Mouse (Mus musculus): ENCODE measurements at regions not wholly inside any gene's neighbourhood (a gene's known extent, or its start where the extent isn't known, plus 50 kb on each side); places are given as distances from the start of the nearest gene placed in this dataset.
"Not testable (repeated sequence)": the region's sequence is repeated elsewhere in the genome, so short reads cannot be mapped to it uniquely, and the experiment has no call there.

- no peak for DNase-seq (ENCODE audit: low spot score)
Measured at GRCm38 (mm10) chr1:168681685-168682491, 249.8 kb upstream of the Pbx1 start.

GRCm38 (mm10) chr1:168680674-168681073 lies 248.6 kb upstream of the Pbx1 start:
- no peak for DNase-seq (ENCODE audit: low spot score)

GRCm38 (mm10) chr1:168676418-168677413 lies 244.6 kb upstream of the Pbx1 start:
- DNase-seq (ENCODE audit: low spot score) = no peak

GRCm38 (mm10) chr1:168675741-168676140 lies 243.7 kb upstream of the Pbx1 start:
- no peak for DNase-seq (ENCODE audit: low spot score)

GRCm38 (mm10) chr1:168662755-168663284 lies 230.8 kb upstream of the Pbx1 start:
- DNase-seq (ENCODE audit: low spot score) = no peak

- no peak for DNase-seq (ENCODE audit: low spot score)
Measured at GRCm38 (mm10) chr1:168660956-168661355, 228.9 kb upstream of the Pbx1 start.

- DNase-seq (ENCODE audit: low spot score) = no peak
Measured at GRCm38 (mm10) chr1:168659578-168659977, 227.5 kb upstream of the Pbx1 start.

- DNase-seq (ENCODE audit: low spot score) = no peak
Measured at GRCm38 (mm10) chr1:168632837-168633236, 200.8 kb upstream of the Pbx1 start.

GRCm38 (mm10) chr1:168631979-168632378 lies 199.9 kb upstream of the Pbx1 start:
- no peak for DNase-seq (ENCODE audit: low spot score)

GRCm38 (mm10) chr1:168601967-168602366 lies 169.9 kb upstream of the Pbx1 start:
- DNase-seq (ENCODE audit: low spot score) = not testable (repeated sequence)

GRCm38 (mm10) chr1:168600461-168601160 lies 168.5 kb upstream of the Pbx1 start:
- DNase-seq (ENCODE audit: low spot score) = no peak

GRCm38 (mm10) chr1:168598191-168598667 lies 166.2 kb upstream of the Pbx1 start:
- DNase-seq (ENCODE audit: low spot score) = no peak

GRCm38 (mm10) chr1:168597495-168597894 lies 165.4 kb upstream of the Pbx1 start:
- DNase-seq (ENCODE audit: low spot score) = no peak

- peak; percentile 34 for DNase-seq (ENCODE audit: low spot score)
Measured at GRCm38 (mm10) chr1:168584137-168584536, 152.1 kb upstream of the Pbx1 start.

GRCm38 (mm10) chr1:168582434-168582833 lies 150.4 kb upstream of the Pbx1 start:
- no peak for DNase-seq (ENCODE audit: low spot score)

- DNase-seq (ENCODE audit: low spot score) = no peak
Measured at GRCm38 (mm10) chr1:168569930-168570515, 138.0 kb upstream of the Pbx1 start.

GRCm38 (mm10) chr1:168552394-168552793 lies 120.3 kb upstream of the Pbx1 start:
- DNase-seq (ENCODE audit: low spot score) = no peak

GRCm38 (mm10) chr1:168549807-168550435 lies 117.9 kb upstream of the Pbx1 start:
- DNase-seq (ENCODE audit: low spot score) = no peak

- no peak for DNase-seq (ENCODE audit: low spot score)
Measured at GRCm38 (mm10) chr1:168546156-168546555, 114.1 kb upstream of the Pbx1 start.

GRCm38 (mm10) chr1:168545072-168545780 lies 113.2 kb upstream of the Pbx1 start:
- no peak for DNase-seq (ENCODE audit: low spot score)

Data from MN1 (cell line).